Mouse (Mus musculus) forebrain, embryonic 16.5 days (tissue): ENCODE measurements around the gene Cpne4. TPM values are rescaled to one million over a fixed set of nuclear protein-coding genes. Genes with fewer than 3 reads are reported as not detected.

Experiments
- ATAC-seq: fragments of 200-750 bp; cut with Nextera tagmentation; 2 replicates; pipeline ENCODE4 v1.8.0; 2017; ENCODE audit warnings: mild to moderate bottlenecking, moderate library complexity
- H3K27ac ChIP-seq: fragments of 300-500 bp; sonication (generic); 2 replicates; pipeline ENCODE4 v1.5.1; 2014; ENCODE audit warnings: low read length, control low read depth
- H3K27me3 ChIP-seq: fragments of 300-500 bp; sonication (generic); replicated peaks from 2 replicates; pipeline ENCODE4 v1.6.1; 2014; ENCODE audit warnings: low read length; ENCODE audit not compliant: control insufficient read depth, insufficient read depth
- H3K36me3 ChIP-seq: fragments of 300-500 bp; sonication (generic); 2 replicates; pipeline ENCODE4 v1.6.1; 2014; ENCODE audit not compliant: control insufficient read depth, insufficient read depth
- H3K4me1 ChIP-seq: fragments of 300-500 bp; sonication (generic); replicated peaks from 2 replicates; pipeline ENCODE4 v1.6.1; 2014; ENCODE audit warnings: low read length; ENCODE audit not compliant: control insufficient read depth, insufficient read depth
- H3K4me2 ChIP-seq: fragments of 300-500 bp; sonication (generic); 2 replicates; pipeline ENCODE4 v1.6.1; 2014; ENCODE audit warnings: mild to moderate bottlenecking, low read length, control low read depth
- H3K4me3 ChIP-seq: fragments of 300-500 bp; sonication (generic); replicated peaks from 2 replicates; pipeline ENCODE4 v1.5.1; 2014; ENCODE audit warnings: mild to moderate bottlenecking, low read length, control low read depth
- H3K9ac ChIP-seq: fragments of 300-500 bp; sonication (generic); replicated peaks from 2 replicates; pipeline ENCODE4 v1.6.1; 2014; ENCODE audit warnings: low read depth, low read length, control low read depth
- H3K9me3 ChIP-seq: fragments of 300-500 bp; sonication (generic); 2 replicates; pipeline ENCODE4 v1.6.1; 2016; ENCODE audit warnings: low read length; ENCODE audit not compliant: control insufficient read depth
- WGBS: fragments of 180-500 bp; shearing (Covaris S2); extraction: QIAGEN DNeasy Blood & Tissue Kit; methylation state at CpG from one replicate; pipeline ENCODE4 v1.1.7; 2014; 5-methylcytosine and 5-hydroxymethylcytosine counted together
- polyA plus RNA-seq: library from polyadenylated mRNA; unstranded; fragments of >200 nt; fragmentation: Nextera tagmentation; extraction: Ambion mirVana; gene quantifications from 2 replicates; pipeline ENCODE4 v1.2.1, GENCODE M21; 2015

Gene Cpne4
- polyA plus RNA-seq, 1 experiment from 2014 or later: 21.7 TPM

GRCm38 (mm10) chr9:105028311-105028710, 481.2 kb downstream of the Cpne4 start:
- no peak for ATAC-seq
- Histone ChIP-seq H3K9ac (no peak overlapping the region), H3K27ac (no peak overlapping the region), H3K27me3 (no peaks in the 10 kb centered on the region), H3K4me3 (no peak overlapping the region), H3K4me1 (no peaks in the 10 kb centered on the region), H3K36me3 (no peaks in the 10 kb centered on the region), H3K4me2 (no peak overlapping the region), H3K9me3 (no peaks in the 10 kb centered on the region)
- WGBS: 70% methylated on average over 3 of the region's 3 CpGs

- no peaks in the 10 kb centered on the region for H3K9me3 ChIP-seq
- H3K27me3 ChIP-seq: no peaks in the 10 kb centered on the region
- 53% methylated on average over 9 of the region's 9 CpGs for WGBS
- no peak for ATAC-seq
- no peaks in the 10 kb centered on the region for H3K4me1 ChIP-seq
- H3K36me3 ChIP-seq: no peaks in the 10 kb centered on the region
- no peak overlapping the region for H3K27ac ChIP-seq
- no peak overlapping the region for H3K4me3 ChIP-seq
- H3K4me2 ChIP-seq: no peak overlapping the region
- H3K9ac ChIP-seq: no peak overlapping the region
Observed at GRCm38 (mm10) chr9:105032572-105032971, 485.5 kb downstream of the Cpne4 start.

GRCm38 (mm10) chr9:105033641-105034040, 486.6 kb downstream of the Cpne4 start:
- 91% methylated on average over 7 of the region's 7 CpGs for WGBS

GRCm38 (mm10) chr9:105037847-105038246, 490.8 kb downstream of the Cpne4 start:
- Histone ChIP-seq H3K4me2 (no peak overlapping the region), H3K27me3 (0 out of 2 replicates have a peak, but pooled peaks cover 3% of the 10 kb centered on the region), H3K9me3 (no peaks in the 10 kb centered on the region), H3K4me1 (no peaks in the 10 kb centered on the region), H3K4me3 (no peak overlapping the region), H3K27ac (no peak overlapping the region), H3K9ac (no peak overlapping the region), H3K36me3 (no peaks in the 10 kb centered on the region)
- no peak for ATAC-seq
- 75% methylated on average over 3 of the region's 3 CpGs for WGBS

More at GRCm38 (mm10) chr9:105033641-105034040, 486.6 kb downstream of the Cpne4 start:
- no peak for ATAC-seq
- Histone ChIP-seq H3K9me3 (no peaks in the 10 kb centered on the region), H3K4me1 (no peaks in the 10 kb centered on the region), H3K4me2 (no peak overlapping the region), H3K9ac (no peak overlapping the region), H3K4me3 (no peak overlapping the region), H3K27ac (no peak overlapping the region), H3K36me3 (no peaks in the 10 kb centered on the region), H3K27me3 (no peaks in the 10 kb centered on the region)

- no peak for ATAC-seq
- 79% methylated on average over 7 of the region's 7 CpGs for WGBS
- Histone ChIP-seq H3K4me2 (no peak overlapping the region), H3K9me3 (no peaks in the 10 kb centered on the region), H3K27ac (no peak overlapping the region), H3K4me3 (no peak overlapping the region), H3K36me3 (no peaks in the 10 kb centered on the region), H3K9ac (no peak overlapping the region), H3K4me1 (peaks cover 6% of the 10 kb centered on the region; the same call in 1 of the 2 replicates), H3K27me3 (no peaks in the 10 kb centered on the region)
Observed at GRCm38 (mm10) chr9:105046014-105046413, 498.9 kb downstream of the Cpne4 start.

GRCm38 (mm10) chr9:105048351-105048750, 501.3 kb downstream of the Cpne4 start:
- no peaks in the 10 kb centered on the region for H3K36me3 ChIP-seq
- peak; percentile 38; the same call in 1 of the 2 replicates for ATAC-seq
- no peak overlapping the region for H3K9ac ChIP-seq
- H3K4me2 ChIP-seq: no peak overlapping the region
- WGBS: 45% methylated on average over 10 of the region's 10 CpGs
- peaks cover 6% of the 10 kb centered on the region; the same call in 1 of the 2 replicates for H3K4me1 ChIP-seq
- no peak overlapping the region for H3K4me3 ChIP-seq
- H3K27me3 ChIP-seq: no peaks in the 10 kb centered on the region
- no peaks in the 10 kb centered on the region for H3K9me3 ChIP-seq
- peak overlapping the region; percentile 4; the same call in 1 of the 2 replicates for H3K27ac ChIP-seq

GRCm38 (mm10) chr9:105049636-105050035, 502.6 kb downstream of the Cpne4 start:
- no peaks in the 10 kb centered on the region for H3K27me3 ChIP-seq
- no peak for ATAC-seq
- H3K4me1 ChIP-seq: peaks cover 15% of the 10 kb centered on the region
- H3K4me2 ChIP-seq: no peak overlapping the region
- no peak overlapping the region for H3K4me3 ChIP-seq
- H3K27ac ChIP-seq: no peak overlapping the region
- no peaks in the 10 kb centered on the region for H3K36me3 ChIP-seq
- WGBS: 53% methylated on average over 2 of the region's 2 CpGs
- no peaks in the 10 kb centered on the region for H3K9me3 ChIP-seq
- no peak overlapping the region for H3K9ac ChIP-seq

- Histone ChIP-seq H3K27me3 (no peaks in the 10 kb centered on the region), H3K36me3 (no peaks in the 10 kb centered on the region), H3K27ac (no peak overlapping the region), H3K4me1 (peaks cover 15% of the 10 kb centered on the region), H3K4me2 (no peak overlapping the region), H3K4me3 (no peak overlapping the region), H3K9me3 (no peaks in the 10 kb centered on the region), H3K9ac (no peak overlapping the region)
- WGBS: 65% methylated on average over 2 of the region's 2 CpGs
- no peak for ATAC-seq
Observed at GRCm38 (mm10) chr9:105050257-105050656, 503.2 kb downstream of the Cpne4 start.

- H3K27ac ChIP-seq: peak within 1 kb of the TSS; percentile 75
Observed at GRCm38 (mm10) chr9:105053147-105053557, 506.1 kb downstream of the Cpne4 start, which contains the start of gene Mrpl3. Gene Mrpl3, plus strand, starts transcription at chr9:105053239.

GRCm38 (mm10) chr9:105053812-105054211, 506.7 kb downstream of the Cpne4 start:
- H3K9ac ChIP-seq: peak overlapping the region; percentile 99
- no peak for ATAC-seq
- peaks cover 29% of the 10 kb centered on the region for H3K36me3 ChIP-seq
- peak overlapping the region; percentile 88 for H3K4me2 ChIP-seq
- H3K4me3 ChIP-seq: peak overlapping the region; percentile 100
- no peaks in the 10 kb centered on the region for H3K9me3 ChIP-seq
- H3K27ac ChIP-seq: no peak overlapping the region
- H3K27me3 ChIP-seq: no peaks in the 10 kb centered on the region
- H3K4me1 ChIP-seq: peaks cover 10% of the 10 kb centered on the region
- 50% methylated on average over 4 of the region's 4 CpGs for WGBS

More at GRCm38 (mm10) chr9:105053147-105053557, 506.1 kb downstream of the Cpne4 start, which contains the start of gene Mrpl3:
- peak within 1 kb of the TSS; percentile 88 for H3K4me2 ChIP-seq
- no peaks in the 10 kb centered on the region for H3K27me3 ChIP-seq
- peak; percentile 86 for ATAC-seq
- 0% methylated on average over 31 of the region's 31 CpGs for WGBS
- peak within 1 kb of the TSS; percentile 100 for H3K4me3 ChIP-seq
- H3K9ac ChIP-seq: peak within 1 kb of the TSS; percentile 99
- no peaks in the 10 kb centered on the region for H3K9me3 ChIP-seq
- H3K36me3 ChIP-seq: peaks cover 22% of the 10 kb centered on the region
- peaks cover 11% of the 10 kb centered on the region for H3K4me1 ChIP-seq
